Mouse (Mus musculus): ENCODE data around the gene Rap1gds1. TPM values are rescaled to one million over a fixed set of nuclear protein-coding genes. Genes with fewer than 3 reads are reported as not detected.

Gene Rap1gds1
- polyA plus RNA-seq, 1 experiment from 2014 or later: 44.1 TPM

DNA sequence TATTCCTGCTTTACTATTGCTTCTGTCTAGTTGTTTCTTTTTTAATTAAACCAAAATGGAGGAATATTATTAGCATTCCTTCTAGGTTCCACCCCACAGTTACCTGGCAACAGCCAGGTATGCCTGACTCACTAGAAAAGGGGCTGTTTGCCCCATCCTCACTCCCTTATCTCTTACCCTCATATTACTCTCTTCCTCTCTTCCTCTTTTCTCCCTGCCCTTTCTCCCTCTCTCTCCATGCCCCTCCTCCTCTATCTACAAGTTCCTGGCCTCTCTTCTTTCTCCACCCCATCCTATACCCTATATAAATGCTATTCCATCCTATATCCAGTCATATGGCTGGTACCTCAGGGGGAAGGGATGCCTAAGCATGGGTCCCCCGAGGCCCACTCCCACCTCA, 83.6 kb downstream of the Rap1gds1 start:
- Histone ChIP-seq H3K9ac (ENCODE audit: low read depth, low read length) (no peak overlapping the region), H3K36me3 (ENCODE audit: control insufficient read depth, insufficient read depth, low read length) (peaks cover under 1% of the 10 kb centered on the region; the same call in 1 of the 2 replicates), H3K4me2 (no peak overlapping the region), H3K4me1 (replicated peaks; ENCODE audit: control insufficient read depth, insufficient read depth, low read length) (no peaks in the 10 kb centered on the region), H3K4me3 (ENCODE audit: low read depth, low read length) (no peak overlapping the region), H3K27me3 (replicated peaks; ENCODE audit: control insufficient read depth, insufficient read depth, low read length) (no peaks in the 10 kb centered on the region), H3K27ac (ENCODE audit: low read depth, low read length) (no peak overlapping the region), H3K9me3 (ENCODE audit: control insufficient read depth, low read length) (no peaks in the 10 kb centered on the region)
- ATAC-seq (replicated peaks; ENCODE audit: low FRiP score): no peak
- DNase-seq (ENCODE audit: low spot score): no peak
- 86% methylated on average over 1 of the region's 1 CpGs for WGBS

DNA sequence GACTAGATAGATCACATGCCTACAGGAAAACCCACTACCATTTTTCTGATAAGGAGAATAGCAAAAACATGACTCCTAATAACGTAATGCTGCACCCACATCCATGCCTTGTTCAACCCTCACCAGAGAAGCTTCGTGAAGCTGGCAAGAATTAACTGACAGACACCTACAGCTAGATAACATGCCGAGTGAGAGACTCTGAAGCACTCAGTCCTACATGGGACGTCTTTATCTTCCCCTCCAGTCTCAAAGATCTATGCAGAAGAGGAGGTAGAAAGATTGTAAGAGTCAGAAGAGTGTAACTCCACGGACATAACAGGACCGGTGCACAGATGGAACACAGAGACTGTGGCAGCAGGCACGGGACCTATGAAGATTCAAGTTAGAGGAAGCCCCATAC, 85.9 kb downstream of the Rap1gds1 start:
- no peaks in the 10 kb centered on the region for H3K36me3 ChIP-seq (ENCODE audit: control insufficient read depth, insufficient read depth, low read length)
- no peaks in the 10 kb centered on the region for H3K9me3 ChIP-seq (ENCODE audit: control insufficient read depth, low read length)
- 0 out of 2 replicates have a peak, but pooled peaks have one; percentile 15 for ATAC-seq (replicated peaks; ENCODE audit: low FRiP score)
- no peaks in the 10 kb centered on the region for H3K4me1 ChIP-seq (replicated peaks; ENCODE audit: control insufficient read depth, insufficient read depth, low read length)
- H3K4me2 ChIP-seq: no peak overlapping the region
- DNase-seq (ENCODE audit: low spot score): no peak
- H3K27ac ChIP-seq (ENCODE audit: low read depth, low read length): no peak overlapping the region
- 81% methylated on average over 7 of the region's 7 CpGs for WGBS
- no peak overlapping the region for H3K4me3 ChIP-seq (ENCODE audit: low read depth, low read length)
- H3K27me3 ChIP-seq (replicated peaks; ENCODE audit: control insufficient read depth, insufficient read depth, low read length): no peaks in the 10 kb centered on the region
- no peak overlapping the region for H3K9ac ChIP-seq (ENCODE audit: low read depth, low read length)

DNA sequence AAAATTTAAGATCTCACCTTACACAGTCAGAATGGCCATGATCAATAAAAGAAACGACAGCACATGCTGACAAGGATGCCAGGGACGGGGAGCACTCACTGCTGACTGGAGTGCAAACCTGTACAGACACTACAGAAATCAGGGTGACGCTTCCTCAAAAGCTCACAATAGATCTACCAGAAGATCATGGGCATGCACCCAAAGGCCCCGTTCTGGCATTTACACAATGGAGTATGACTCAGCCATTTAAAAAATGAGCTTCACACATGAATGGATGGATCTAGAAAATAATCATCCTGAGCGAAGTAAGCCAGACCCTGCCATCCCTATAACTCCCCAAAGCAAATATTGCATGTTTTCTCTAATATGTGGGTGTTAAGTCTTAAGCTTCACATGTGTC, 87.0 kb downstream of the Rap1gds1 start:
- Histone ChIP-seq H3K4me3 (ENCODE audit: low read depth, low read length) (no peak overlapping the region), H3K27me3 (replicated peaks; ENCODE audit: control insufficient read depth, insufficient read depth, low read length) (no peaks in the 10 kb centered on the region), H3K4me2 (no peak overlapping the region), H3K27ac (ENCODE audit: low read depth, low read length) (no peak overlapping the region), H3K9me3 (ENCODE audit: control insufficient read depth, low read length) (no peaks in the 10 kb centered on the region), H3K4me1 (replicated peaks; ENCODE audit: control insufficient read depth, insufficient read depth, low read length) (no peaks in the 10 kb centered on the region), H3K36me3 (ENCODE audit: control insufficient read depth, insufficient read depth, low read length) (no peaks in the 10 kb centered on the region), H3K9ac (ENCODE audit: low read depth, low read length) (no peak overlapping the region)
- 95% methylated on average over 5 of the region's 5 CpGs for WGBS
- ATAC-seq (replicated peaks; ENCODE audit: low FRiP score): no peak
- DNase-seq (ENCODE audit: low spot score): no peak

DNA sequence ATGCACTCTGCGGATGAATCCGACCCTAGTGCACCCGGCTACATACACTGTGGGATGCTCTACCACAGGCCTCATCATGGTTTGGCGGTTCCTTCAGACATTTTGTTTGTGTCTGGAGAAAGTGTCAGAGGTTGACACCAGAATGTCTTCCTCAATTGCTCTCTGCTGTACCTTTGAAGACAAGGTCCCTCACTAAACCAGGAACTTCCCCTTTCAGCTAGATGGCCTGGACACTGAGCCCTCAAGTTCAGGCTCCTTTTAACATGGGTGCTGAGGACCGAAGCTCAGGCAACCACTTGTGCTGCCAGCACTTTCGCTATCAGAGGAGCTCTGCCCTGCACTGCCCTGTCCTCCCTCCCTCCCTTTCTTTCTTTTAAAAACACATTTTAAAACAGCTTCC, 92.8 kb downstream of the Rap1gds1 start:
- DNase-seq (ENCODE audit: low spot score) (no peak), ATAC-seq (replicated peaks; ENCODE audit: low FRiP score) (no peak)
- Histone ChIP-seq H3K4me3 (ENCODE audit: low read depth, low read length) (no peak overlapping the region), H3K27ac (ENCODE audit: low read depth, low read length) (no peak overlapping the region), H3K9ac (ENCODE audit: low read depth, low read length) (no peak overlapping the region), H3K27me3 (replicated peaks; ENCODE audit: control insufficient read depth, insufficient read depth, low read length) (no peaks in the 10 kb centered on the region), H3K4me1 (replicated peaks; ENCODE audit: control insufficient read depth, insufficient read depth, low read length) (no peaks in the 10 kb centered on the region), H3K9me3 (ENCODE audit: control insufficient read depth, low read length) (no peaks in the 10 kb centered on the region), H3K4me2 (no peak overlapping the region), H3K36me3 (ENCODE audit: control insufficient read depth, insufficient read depth, low read length) (no peaks in the 10 kb centered on the region)
- WGBS: 92% methylated on average over 6 of the region's 6 CpGs

DNA sequence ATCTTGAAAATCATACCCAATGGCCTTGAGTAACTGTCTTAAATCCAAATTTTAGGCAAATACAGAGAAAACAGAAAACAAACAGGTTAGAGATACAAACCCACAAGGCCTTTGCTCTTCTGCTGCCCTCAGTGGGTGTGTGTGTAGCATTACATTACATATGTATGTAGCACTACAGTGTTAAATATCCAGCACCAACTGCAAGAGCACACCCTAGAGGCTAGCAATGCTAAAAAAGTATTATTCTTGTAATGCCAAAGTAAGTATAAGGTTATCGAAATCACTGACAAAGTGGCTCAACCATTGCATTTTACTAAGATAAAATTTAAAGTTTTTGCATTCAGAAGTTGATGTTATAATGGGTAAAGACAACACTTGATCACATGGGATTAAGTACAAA, 97.6 kb downstream of the Rap1gds1 start:
- Histone ChIP-seq H3K27ac (ENCODE audit: low read depth, low read length) (no peak overlapping the region), H3K9me3 (ENCODE audit: control insufficient read depth, low read length) (no peaks in the 10 kb centered on the region), H3K4me3 (ENCODE audit: low read depth, low read length) (no peak overlapping the region), H3K9ac (ENCODE audit: low read depth, low read length) (no peak overlapping the region), H3K36me3 (ENCODE audit: control insufficient read depth, insufficient read depth, low read length) (peaks cover 3% of the 10 kb centered on the region; the same call in 1 of the 2 replicates), H3K27me3 (replicated peaks; ENCODE audit: control insufficient read depth, insufficient read depth, low read length) (no peaks in the 10 kb centered on the region), H3K4me1 (replicated peaks; ENCODE audit: control insufficient read depth, insufficient read depth, low read length) (no peaks in the 10 kb centered on the region), H3K4me2 (no peak overlapping the region)
- 88% methylated on average over 1 of the region's 1 CpGs for WGBS
- DNase-seq (ENCODE audit: low spot score) (no peak), ATAC-seq (replicated peaks; ENCODE audit: low FRiP score) (no peak)

DNA sequence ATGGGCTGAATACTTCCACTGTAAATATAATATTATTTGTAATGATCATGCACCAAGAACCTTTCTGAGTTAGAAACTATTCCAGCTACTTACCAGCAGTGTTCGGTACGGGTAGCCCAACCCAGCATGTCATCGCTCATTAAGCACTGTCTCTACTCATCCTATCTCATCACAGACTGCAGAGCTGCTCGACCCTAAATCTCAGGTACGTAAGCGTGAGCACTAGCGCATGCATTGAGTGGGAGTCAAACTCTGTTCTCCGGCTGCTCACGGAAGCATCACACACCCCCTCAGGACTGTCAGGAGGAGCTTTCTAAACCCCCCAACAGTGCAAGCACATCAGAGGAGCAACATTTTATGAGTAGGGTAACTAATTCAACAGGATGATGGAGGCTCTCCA, 107.4 kb downstream of the Rap1gds1 start:
- no peaks in the 10 kb centered on the region for H3K4me1 ChIP-seq (replicated peaks; ENCODE audit: control insufficient read depth, insufficient read depth, low read length)
- no peaks in the 10 kb centered on the region for H3K27me3 ChIP-seq (replicated peaks; ENCODE audit: control insufficient read depth, insufficient read depth, low read length)
- no peaks in the 10 kb centered on the region for H3K9me3 ChIP-seq (ENCODE audit: control insufficient read depth, low read length)
- H3K27ac ChIP-seq (ENCODE audit: low read depth, low read length): no peak overlapping the region
- H3K36me3 ChIP-seq (ENCODE audit: control insufficient read depth, insufficient read depth, low read length): 0 out of 2 replicates have a peak, but pooled peaks cover 1% of the 10 kb centered on the region
- WGBS: 91% methylated on average over 9 of the region's 9 CpGs
- H3K9ac ChIP-seq (ENCODE audit: low read depth, low read length): no peak overlapping the region
- no peak overlapping the region for H3K4me2 ChIP-seq
- no peak overlapping the region for H3K4me3 ChIP-seq (ENCODE audit: low read depth, low read length)
- DNase-seq (ENCODE audit: low spot score) (no peak), ATAC-seq (replicated peaks; ENCODE audit: low FRiP score) (no peak)

DNA sequence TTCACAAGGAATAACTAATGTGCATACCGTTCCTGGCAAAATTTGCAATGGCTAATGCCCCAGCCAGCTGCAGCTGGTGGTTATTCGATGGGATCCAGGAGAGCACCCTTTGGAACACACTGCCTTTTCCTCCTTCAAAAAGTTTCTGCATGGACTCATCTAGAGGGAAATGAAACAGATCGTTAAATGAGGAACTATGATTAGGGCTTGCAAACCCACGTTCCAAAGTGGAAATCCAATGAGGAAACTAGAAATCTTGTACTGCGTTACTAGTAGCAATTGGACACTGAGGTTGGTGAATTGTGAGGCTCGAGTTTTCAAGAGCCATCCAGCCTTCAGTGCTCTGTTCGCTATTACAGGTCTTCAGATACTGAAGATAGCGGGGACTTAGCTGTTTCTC, 116.5 kb downstream of the Rap1gds1 start:
- H3K27me3 ChIP-seq (replicated peaks; ENCODE audit: control insufficient read depth, insufficient read depth, low read length): no peaks in the 10 kb centered on the region
- ATAC-seq (replicated peaks; ENCODE audit: low FRiP score) (no peak), DNase-seq (ENCODE audit: low spot score) (no peak)
- H3K4me1 ChIP-seq (replicated peaks; ENCODE audit: control insufficient read depth, insufficient read depth, low read length): no peaks in the 10 kb centered on the region
- H3K4me3 ChIP-seq (ENCODE audit: low read depth, low read length): no peak overlapping the region
- H3K9me3 ChIP-seq (ENCODE audit: control insufficient read depth, low read length): no peaks in the 10 kb centered on the region
- peaks cover 7% of the 10 kb centered on the region; the same call in 1 of the 2 replicates for H3K36me3 ChIP-seq (ENCODE audit: control insufficient read depth, insufficient read depth, low read length)
- no peak overlapping the region for H3K27ac ChIP-seq (ENCODE audit: low read depth, low read length)
- no peak overlapping the region for H3K4me2 ChIP-seq
- 89% methylated on average over 8 of the region's 8 CpGs for WGBS
- no peak overlapping the region for H3K9ac ChIP-seq (ENCODE audit: low read depth, low read length)

DNA sequence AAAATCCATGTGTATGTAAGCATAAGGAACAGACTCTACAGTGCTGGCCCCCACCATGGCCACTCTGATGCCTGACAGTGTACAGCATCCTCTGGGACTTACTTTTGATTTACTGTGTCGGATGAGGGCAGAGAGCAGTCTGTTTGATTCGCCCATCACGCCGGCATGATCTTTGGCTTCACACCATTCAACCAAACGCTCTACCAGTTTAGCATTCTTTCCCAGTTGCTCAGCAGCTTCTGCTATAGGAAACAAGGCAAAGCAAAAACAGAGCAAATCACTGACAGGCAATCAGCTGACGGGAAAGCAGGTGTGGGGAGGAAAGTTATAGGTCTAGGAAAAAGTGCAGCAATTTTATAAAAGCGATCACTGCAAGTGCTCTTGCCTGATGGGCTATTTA, 119.8 kb downstream of the Rap1gds1 start:
- peaks cover 5% of the 10 kb centered on the region; the same call in 1 of the 2 replicates for H3K36me3 ChIP-seq (ENCODE audit: control insufficient read depth, insufficient read depth, low read length)
- H3K4me3 ChIP-seq (ENCODE audit: low read depth, low read length): no peak overlapping the region
- H3K9ac ChIP-seq (ENCODE audit: low read depth, low read length): no peak overlapping the region
- H3K27me3 ChIP-seq (replicated peaks; ENCODE audit: control insufficient read depth, insufficient read depth, low read length): no peaks in the 10 kb centered on the region
- DNase-seq (ENCODE audit: low spot score): no peak
- 91% methylated on average over 7 of the region's 7 CpGs for WGBS
- no peak for ATAC-seq (replicated peaks; ENCODE audit: low FRiP score)
- H3K9me3 ChIP-seq (ENCODE audit: control insufficient read depth, low read length): no peaks in the 10 kb centered on the region
- H3K4me1 ChIP-seq (replicated peaks; ENCODE audit: control insufficient read depth, insufficient read depth, low read length): no peaks in the 10 kb centered on the region
- H3K4me2 ChIP-seq: no peak overlapping the region
- H3K27ac ChIP-seq (ENCODE audit: low read depth, low read length): no peak overlapping the region

DNA sequence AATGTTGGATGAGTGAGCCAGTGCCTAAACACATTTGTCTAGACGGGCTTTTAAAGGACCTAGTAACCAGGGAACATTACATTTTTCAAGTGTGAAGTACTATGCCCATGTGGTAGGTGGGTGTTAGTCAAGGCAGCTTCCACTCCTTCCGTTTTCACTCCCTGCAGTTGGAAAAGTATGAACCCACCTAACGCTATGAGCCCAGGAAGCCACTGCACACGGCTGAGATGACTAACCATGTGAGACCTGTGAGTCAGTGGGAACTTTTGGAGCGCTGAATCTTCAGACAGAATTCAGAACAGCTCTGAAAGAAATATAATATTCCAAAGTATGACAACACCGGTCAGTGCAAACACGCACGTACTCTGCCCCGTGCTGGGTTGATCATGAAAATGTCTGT, 125.9 kb downstream of the Rap1gds1 start:
- Histone ChIP-seq H3K4me3 (ENCODE audit: low read depth, low read length) (no peak overlapping the region), H3K4me1 (replicated peaks; ENCODE audit: control insufficient read depth, insufficient read depth, low read length) (no peaks in the 10 kb centered on the region), H3K36me3 (ENCODE audit: control insufficient read depth, insufficient read depth, low read length) (peaks cover 6% of the 10 kb centered on the region), H3K27ac (ENCODE audit: low read depth, low read length) (no peak overlapping the region), H3K27me3 (replicated peaks; ENCODE audit: control insufficient read depth, insufficient read depth, low read length) (no peaks in the 10 kb centered on the region), H3K4me2 (no peak overlapping the region), H3K9ac (ENCODE audit: low read depth, low read length) (no peak overlapping the region), H3K9me3 (ENCODE audit: control insufficient read depth, low read length) (no peaks in the 10 kb centered on the region)
- DNase-seq (ENCODE audit: low spot score) (no peak), ATAC-seq (replicated peaks; ENCODE audit: low FRiP score) (no peak)
- WGBS: 92% methylated on average over 9 of the region's 9 CpGs

Data from liver, embryonic 11.5 days (tissue).